Mouse (Mus musculus) myocyte (in vitro differentiated cells): ENCODE measurements around the gene Ppp2r5b.

Experiments used
- E2F4 ChIP-seq: IDR thresholded peaks from one replicate; pipeline ENCODE4 v1.6.1; 2011; ENCODE audit warnings: mild to moderate bottlenecking, control low read depth, moderate library complexity; ENCODE audit not compliant: insufficient read depth
- MAX ChIP-seq: IDR thresholded peaks from one replicate; pipeline ENCODE4 v1.6.1; 2011; ENCODE audit warnings: low read depth, mild to moderate bottlenecking, control low read depth
- MYOD1 ChIP-seq, 3 experiments: IDR thresholded peaks; one replicate each; pipeline ENCODE4 v1.6.1; 2011; ENCODE audit warnings: control low read depth in 2 of 3, low read depth in 2 of 3, mild to moderate bottlenecking in 2 of 3, moderate library complexity in 1 of 3; ENCODE audit not compliant: insufficient read length in 2 of 3, control insufficient read depth in 1 of 3
- MYOG ChIP-seq, 3 experiments: IDR thresholded peaks; one replicate each; pipeline ENCODE4 v1.6.1; 2011; ENCODE audit warnings: control low read depth in 2 of 3, low read depth in 2 of 3, mild to moderate bottlenecking in 2 of 3; ENCODE audit not compliant: insufficient read length in 2 of 3, control insufficient read depth in 1 of 3, insufficient read depth in 1 of 3
- POLR2A ChIP-seq: IDR thresholded peaks from one replicate; pipeline ENCODE4 v1.6.1; 2011; ENCODE audit warnings: low read depth, mild to moderate bottlenecking, control low read depth, moderate library complexity; ENCODE audit not compliant: insufficient read length
- POLR2AphosphoS2 ChIP-seq: IDR thresholded peaks from one replicate; pipeline ENCODE4 v1.6.1; 2011; ENCODE audit warnings: low read depth, control low read depth; ENCODE audit not compliant: insufficient read length
- TCF12 ChIP-seq: IDR thresholded peaks from one replicate; pipeline ENCODE4 v1.6.1; 2011; ENCODE audit warnings: mild to moderate bottlenecking, control low read depth; ENCODE audit not compliant: poor library complexity, insufficient read depth, severe bottlenecking
- USF1 ChIP-seq: IDR thresholded peaks from one replicate; pipeline ENCODE4 v1.6.1; 2011; ENCODE audit warnings: low read depth, mild to moderate bottlenecking, control low read depth, moderate library complexity

DNA sequence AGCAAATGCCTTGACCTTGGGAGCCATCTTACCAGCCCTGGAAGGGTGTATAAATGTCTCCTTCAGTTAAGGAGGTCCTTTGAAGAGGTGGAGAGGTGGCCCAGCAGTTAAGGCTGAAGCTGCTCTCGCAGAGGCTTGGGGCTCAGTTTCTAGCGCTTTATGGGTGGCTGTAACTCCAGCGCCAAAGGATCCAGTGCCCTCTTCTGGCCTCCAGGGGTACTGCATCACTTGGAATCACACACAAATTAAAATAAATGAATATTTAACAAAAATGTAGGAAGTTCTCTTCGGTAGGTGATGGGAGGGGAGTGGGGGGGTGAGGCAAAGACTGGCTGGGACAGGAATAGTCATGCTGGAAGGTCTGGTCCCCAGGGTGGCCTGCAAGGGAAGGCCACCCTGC lies 25.3 kb upstream of the Ppp2r5b start:
- no peak for TF ChIP-seq MAX
- TF ChIP-seq POLR2A: no peak
- TF ChIP-seq USF1: no peak
- no peak for TF ChIP-seq MYOD1 (IDR thresholded peaks at IDR 0.05; ENCODE audit: control insufficient read depth in 1 of 3, insufficient read length in 2 of 3, low read depth in 2 of 3)
- TF ChIP-seq E2F4: no peak
- no peak for TF ChIP-seq POLR2AphosphoS2
- TF ChIP-seq MYOG (IDR thresholded peaks at IDR 0.05; ENCODE audit: control insufficient read depth in 1 of 3, insufficient read depth in 1 of 3, insufficient read length in 2 of 3, low read depth in 2 of 3): no peak
- no peak for TF ChIP-seq TCF12
